Mouse (Mus musculus) cerebellum, postnatal 14 days (tissue): ENCODE results near the gene Noa1.

Experiments
- DNase-seq, 2 experiments: peaks; one replicate each; pipeline ENCODE4 v3.0.0; 2021; ENCODE audit warnings: mixed read lengths in 2 of 2

The Noa1 gene

DNA sequence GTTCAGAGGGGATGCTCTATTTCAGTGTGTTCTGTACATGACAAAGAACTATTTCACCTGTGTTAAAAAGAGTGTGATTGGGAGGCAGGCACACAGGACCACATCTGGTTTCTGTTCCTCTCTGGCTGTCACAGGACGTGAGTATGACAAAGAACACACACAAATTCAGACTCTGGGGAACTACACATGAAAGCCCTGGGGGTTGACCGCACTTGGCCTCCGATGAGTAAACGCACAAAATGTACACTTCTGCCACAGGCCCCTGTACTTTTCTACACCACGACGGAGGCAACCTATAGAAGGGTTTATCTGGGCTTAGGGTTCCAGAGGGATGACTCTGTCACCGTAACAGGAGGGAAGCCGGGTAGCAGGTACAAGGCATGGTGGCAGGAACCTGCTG, 20.2 kb downstream of the Noa1 start:
- no peak for DNase-seq

DNA sequence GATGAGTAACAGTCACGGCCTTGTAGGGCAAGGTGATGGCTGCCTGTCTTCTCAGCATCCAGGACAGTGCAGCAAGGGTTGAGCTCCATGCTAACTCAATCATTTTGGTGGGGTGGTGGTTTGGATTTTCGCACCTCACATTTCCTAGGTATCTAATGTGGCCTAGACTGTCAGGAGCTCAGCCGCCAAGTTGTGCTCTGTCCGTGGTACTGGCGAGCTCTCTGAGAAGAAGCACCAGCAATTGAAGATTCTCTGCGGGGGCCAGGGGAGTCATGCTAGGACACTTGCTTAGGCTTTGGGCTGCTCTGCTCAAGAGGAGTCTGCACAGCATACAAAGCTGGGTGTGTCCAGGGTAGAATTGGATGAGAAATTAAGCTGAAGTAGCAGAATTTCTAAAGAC, 22.0 kb downstream of the Noa1 start:
- DNase-seq: no peak

DNA sequence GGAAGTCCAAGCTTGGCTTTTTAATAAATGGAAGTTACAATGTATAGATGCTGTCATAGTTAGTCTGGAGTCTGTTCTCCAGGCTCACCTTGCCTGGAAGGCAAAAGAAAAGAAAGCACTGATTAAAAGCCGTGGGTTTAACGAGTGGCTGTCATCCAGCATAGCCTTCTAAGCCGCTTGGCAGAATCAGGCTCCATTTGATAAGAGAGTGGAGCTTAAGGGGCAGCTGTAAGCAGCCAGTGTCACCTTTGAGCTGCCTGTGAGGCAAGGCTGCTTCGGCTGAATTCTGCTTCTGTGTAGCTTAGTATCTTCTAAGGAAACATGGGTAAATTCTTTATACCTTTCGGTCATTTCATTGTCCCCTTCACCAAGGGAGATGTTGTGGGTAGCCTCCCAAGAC, 23.0 kb downstream of the Noa1 start:
- no peak for DNase-seq

DNA sequence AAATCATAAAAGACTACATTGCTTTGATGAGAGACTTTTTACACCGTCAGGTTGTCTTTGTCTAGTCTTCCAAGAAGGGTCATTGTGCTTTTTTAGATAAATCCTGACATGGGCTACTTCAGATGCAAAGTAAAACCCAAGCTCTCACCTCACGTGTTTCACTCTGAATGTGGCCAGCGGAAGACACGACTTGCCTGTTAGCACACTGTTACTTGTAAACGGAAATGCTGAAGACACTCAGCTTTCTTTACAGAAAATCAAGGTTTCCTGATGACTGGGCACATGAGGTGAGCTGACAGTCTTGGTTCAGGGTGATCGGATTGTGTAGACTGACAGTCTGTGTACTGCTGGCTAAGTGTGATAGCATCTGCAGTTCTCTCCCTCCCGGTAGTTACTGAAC, 24.2 kb downstream of the Noa1 start:
- no peak for DNase-seq

DNA sequence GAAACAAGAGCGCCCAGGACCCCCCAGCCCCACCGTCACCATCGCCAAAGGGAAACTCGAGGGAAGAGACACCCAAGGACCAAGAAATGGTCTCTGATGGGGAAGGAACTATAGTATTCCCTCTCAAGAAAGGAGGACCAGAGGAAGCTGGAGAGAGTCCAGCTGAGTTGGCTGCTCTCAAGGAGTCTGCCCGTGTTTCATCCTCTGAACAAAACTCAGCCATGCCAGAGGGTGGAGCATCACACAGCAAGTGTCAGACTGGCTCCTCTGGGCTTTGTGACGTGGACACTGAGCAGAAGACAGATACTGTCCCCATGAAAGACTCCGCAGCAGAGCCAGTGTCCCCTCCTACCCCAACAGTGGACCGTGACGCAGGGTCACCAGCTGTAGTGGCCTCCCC, 27.6 kb downstream of the Noa1 start:
- DNase-seq: peak; percentile 51 to 53

DNA sequence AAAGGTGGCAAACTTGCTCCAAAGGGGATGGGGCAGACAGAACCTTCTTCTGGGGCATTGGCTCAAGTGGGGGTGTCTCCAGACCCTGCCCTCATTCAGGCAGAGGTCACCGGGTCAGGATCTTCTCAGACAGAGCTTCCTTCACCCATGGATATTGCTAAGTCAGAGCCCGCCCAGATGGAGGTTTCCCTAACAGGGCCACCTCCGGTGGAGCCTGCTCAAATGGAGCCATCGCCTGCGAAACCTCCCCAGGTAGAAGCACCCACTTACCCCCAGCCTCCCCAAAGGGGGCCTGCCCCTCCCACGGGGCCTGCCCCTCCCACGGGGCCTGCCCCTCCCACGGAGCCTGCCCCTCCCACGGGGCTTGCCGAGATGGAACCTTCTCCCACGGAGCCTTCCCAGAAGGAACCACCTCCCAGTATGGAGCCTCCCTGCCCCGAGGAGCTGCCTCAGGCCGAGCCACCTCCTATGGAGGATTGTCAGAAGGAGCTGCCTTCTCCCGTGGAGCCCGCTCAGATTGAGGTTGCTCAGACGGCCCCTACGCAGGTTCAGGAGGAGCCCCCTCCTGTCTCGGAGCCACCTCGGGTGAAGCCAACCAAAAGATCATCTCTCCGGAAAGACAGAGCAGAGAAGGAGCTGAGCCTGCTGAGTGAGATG, 28.2 kb downstream of the Noa1 start:
- no peak for DNase-seq

DNA sequence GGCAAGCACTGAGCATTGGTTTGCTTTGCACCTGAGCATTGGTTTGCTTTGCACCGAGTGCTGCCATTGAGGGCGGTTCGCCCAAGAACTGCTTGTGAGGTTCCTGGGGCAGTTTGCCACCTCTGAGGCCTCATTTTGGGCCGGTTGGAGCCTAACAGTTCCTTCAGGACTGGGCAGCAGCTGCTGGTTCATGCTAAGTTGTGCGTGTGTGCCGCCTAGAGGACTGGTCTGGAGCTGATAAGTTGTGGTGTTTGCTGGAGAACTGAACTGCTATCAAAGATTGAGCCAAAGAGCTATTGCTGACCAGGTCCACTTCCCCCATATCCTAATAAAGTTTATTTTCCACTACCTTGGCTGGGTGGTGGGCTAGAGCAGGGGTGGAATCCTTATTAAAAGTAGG, 32.7 kb downstream of the Noa1 start:
- DNase-seq: no peak

DNA sequence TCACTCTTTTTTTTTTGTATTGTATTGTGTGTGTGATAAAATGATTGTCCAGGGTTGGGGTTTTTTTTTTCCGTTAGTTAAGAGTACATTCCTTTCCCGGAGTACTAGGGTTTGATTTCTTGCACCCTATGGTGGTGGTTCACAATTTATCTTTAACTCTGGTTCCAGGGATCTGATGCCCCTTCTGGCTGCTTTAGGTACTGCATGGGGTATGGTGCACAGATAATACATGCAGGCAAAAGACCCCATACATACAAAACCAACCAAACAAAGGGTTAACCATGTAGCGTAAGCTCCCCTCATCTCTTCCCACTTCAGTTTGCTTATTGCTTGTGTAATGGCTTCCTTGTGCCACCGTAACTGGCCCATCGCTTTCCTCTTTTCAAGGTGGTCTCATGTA, 33.9 kb downstream of the Noa1 start:
- DNase-seq: peak; percentile 40 to 65

DNA sequence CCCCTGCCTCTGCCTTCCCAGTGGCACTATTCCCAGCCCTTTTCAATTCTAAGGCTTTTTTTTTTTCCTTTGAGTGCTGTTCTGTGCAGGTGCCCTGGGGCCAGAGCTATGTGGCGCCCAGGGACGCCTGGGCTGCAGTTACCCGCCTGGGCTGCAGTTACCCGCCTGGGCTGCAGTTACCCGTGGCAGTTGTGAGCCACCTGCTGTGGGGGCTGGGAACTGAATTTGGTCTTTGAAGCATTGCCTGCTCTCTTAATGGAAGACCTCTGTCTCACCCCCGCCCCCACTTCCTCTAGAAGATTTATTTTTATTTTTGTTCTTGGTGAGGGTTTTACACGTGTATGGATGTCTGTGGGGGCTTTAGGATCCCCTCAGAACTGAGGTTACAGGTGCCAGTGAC, 36.7 kb downstream of the Noa1 start:
- no peak for DNase-seq

DNA sequence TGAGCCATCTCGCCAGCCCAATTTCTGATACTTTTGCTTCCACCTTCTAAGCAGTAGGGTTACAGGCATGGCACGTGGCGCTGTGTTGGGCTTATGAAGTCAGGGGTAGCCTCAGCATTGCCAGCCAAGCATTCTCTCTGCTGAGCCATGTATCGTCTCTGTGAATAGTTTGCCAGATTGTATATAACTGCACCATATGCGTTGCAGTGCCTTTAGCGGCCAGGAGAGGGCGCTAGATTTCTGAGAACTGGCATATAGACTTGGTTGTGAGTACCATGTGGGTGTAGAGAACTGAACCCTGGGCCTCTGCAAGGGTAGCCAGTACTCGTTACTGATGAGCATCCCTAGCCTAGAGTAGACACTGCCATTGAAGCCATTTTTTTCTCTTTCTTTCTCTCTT, 40.5 kb downstream of the Noa1 start:
- DNase-seq: peak in 1 of 2 experiments; percentile 15

DNA sequence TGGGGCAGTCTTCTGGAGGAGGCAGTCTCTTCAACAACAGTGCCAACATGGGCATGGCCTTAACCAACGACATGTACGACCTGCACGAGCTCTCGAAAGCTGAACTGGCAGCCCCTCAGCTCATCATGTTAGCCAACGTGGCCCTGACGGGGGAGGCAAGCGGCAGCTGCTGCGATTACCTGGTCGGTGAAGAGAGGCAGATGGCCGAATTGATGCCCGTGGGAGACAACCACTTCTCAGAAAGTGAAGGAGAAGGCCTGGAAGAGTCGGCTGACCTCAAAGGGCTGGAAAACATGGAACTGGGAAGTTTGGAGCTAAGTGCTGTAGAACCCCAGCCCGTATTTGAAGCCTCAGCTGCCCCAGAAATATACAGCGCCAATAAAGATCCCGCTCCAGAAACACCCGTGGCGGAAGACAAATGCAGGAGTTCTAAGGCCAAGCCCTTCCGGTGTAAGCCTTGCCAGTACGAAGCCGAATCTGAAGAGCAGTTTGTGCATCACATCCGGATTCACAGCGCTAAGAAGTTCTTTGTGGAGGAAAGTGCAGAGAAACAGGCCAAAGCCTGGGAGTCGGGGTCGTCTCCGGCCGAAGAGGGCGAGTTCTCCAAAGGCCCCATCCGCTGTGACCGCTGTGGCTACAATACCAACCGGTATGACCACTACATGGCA, 41.8 kb downstream of the Noa1 start:
- DNase-seq: no peak

DNA sequence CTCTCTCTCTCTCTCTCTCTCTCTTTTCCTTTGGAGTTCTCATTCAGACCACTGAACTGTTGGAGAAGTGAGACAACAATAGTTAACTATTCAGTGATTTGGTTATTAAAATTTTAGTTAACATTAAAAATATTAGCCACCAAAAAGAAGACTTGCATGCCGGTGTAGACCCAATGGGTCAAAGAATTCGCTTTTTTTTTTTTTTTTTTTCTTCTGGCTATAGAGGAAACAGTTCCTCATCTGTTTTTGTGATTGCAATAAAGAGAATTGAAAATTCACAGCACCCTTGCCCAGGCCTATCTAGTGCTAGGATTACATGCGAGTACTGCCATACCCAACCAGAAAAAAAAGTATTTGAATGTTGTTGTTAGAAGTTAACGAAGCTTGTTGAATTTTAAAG, 42.4 kb downstream of the Noa1 start:
- no peak for DNase-seq

DNA sequence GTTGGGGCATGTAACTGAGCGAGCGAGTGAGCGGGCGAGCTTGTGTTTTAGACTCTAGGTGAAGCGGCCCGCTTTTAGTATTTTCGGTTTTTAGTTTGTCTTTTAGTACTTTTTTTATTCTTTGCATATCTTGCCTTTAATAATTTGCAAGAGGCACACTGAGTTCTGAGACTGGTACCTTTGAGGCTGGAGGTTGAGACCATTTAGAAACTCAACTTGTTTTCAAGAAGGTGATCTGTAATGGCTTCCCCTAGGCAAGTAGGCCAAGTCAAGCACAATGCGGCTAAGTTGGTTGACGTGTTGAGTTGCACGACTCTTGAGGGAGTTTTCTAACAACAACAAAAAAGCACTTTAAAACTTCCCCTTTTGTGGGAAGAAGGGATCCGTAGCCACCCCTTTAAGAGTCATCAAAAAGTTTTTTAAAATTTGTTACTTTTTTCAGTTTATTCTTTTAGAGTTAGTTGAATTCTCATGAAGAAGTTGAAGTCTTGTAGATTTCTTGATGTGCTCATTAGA, 42.9 kb downstream of the Noa1 start:
- no peak for DNase-seq

DNA sequence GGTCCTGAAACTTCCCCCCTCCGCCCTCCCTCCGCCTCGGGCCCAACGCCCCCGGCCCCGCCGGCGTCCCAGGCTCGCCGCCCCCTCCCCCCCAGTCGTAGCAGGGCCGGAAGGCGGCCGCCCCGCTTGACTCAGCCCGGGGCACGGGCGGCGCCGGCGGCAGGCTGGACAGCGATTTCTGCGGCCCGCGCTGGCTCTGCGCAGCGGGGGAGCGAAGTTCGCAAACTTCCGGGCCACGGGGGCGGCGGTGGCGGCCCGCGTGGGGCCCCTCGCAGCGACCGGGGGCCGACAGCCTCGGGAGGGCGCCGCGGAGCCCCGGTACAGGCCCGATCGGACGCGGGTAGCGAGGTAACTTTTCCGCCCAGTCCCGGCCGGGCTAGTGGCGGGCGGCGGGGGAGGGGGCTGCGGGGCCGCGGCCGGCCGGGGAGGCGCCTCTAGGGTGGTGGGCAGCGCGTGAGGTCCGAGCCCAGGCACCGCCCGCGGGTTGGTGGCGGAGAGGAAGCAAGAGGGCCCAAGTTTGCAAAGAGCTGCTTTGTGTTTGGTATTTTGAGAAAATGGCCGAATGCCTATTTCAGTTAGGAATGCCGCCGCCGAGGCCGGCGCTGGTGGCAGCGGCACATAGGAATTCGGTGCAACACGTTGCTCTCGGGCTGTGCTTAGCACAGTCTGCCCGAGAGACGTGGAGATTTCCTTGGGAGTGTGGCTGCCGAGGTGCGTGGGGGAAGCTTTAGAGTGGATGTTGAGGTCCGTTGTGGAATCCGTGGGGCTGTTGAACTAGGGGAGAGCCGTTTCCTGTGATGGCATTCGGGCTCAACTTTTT, 43.6 kb downstream of the Noa1 start:
- DNase-seq: peak; percentile 23 to 29

DNA sequence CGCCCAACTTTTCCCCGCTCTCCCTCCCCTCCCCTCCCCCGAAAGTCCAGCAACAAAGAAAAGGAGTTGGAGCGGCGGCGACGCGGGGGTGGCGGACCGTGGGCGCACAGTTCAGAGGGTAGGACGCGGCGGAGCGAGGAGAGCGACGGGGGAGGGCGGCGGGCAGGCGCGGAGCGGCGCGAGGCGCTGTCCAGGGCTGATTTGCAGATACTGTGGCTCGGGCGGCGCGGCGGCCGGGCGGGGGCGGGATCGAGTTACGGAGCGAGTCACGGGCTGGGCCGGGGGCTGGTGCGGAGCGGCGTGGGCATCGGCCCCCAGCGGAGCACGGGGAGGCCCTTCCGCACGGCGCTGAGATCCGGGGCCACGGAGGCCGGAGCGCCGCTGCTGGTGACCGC, 44.2 kb downstream of the Noa1 start:
- DNase-seq: peak; percentile 48 to 53

DNA sequence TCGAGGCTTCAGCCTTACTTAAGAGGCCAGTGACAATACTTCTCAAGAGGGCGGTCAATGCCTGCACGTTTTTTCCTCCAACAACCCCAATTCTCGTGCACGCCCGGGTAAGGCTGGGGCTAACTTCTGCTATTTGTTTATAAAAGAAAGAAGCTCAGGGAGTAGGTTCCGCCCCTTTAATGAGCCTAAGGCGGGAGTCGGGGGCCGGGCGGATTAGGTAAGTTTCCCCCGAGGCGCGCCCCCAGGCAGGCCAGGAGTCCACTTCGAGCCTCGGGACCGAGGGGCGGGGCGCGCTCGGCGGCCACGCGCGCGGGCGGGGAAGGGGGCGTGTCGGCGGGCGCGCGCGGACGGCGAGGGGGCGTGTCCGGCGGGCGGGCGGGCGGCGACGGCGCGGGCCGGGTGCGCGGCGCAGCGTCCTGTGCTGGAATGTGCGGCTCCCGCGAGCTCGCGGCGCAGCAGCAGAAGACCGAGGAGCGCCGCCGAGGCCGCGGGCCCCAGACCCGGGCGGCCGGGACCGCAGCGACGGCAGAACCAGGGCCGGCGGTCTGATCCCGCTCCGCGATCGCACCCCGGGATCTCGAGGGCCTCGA, 44.7 kb downstream of the Noa1 start, which contains the start of gene Rest:
Rest (plus strand) TSS at position 411 of the 590 bp plus-strand sequence.
- DNase-seq: peak; percentile 59 to 67

DNA sequence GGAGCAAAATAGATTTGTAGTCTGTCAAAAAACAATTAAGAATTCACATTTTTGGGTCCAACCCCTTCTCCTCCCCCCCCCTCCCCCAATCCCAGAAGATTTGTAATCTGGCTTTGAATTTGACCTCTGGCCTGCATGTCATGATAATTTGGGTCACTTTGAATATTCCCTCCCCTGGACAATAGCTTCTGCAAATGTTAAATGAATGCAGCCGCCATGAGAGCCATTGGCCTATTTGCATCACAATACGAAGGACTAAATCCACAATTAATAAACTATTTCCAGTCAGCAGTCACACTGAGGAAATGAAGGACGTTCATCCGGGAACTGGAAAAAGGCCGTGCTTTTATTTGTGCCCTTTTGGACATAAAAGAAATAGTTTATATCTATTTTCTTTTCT, 47.8 kb downstream of the Noa1 start:
- DNase-seq: no peak

DNA sequence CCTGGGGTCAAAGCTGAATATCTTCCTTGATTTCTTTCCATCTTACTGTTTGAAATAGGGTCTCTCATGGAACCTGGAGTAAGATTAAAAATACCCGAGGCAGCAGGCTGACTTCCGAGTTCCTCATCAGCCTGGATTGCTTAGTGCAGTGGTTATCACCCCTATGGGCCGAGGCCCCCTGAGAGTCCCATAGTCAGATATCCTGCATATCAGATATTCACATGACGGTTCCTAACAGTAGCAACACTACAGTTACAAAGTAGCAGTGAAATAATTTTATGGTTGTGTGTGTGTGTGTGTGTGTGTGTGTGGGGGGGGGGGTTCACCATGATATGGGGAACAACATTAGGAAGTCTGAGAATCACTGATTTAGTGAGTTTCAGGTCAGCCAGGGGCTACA, 48.7 kb downstream of the Noa1 start:
- DNase-seq: no peak

DNA sequence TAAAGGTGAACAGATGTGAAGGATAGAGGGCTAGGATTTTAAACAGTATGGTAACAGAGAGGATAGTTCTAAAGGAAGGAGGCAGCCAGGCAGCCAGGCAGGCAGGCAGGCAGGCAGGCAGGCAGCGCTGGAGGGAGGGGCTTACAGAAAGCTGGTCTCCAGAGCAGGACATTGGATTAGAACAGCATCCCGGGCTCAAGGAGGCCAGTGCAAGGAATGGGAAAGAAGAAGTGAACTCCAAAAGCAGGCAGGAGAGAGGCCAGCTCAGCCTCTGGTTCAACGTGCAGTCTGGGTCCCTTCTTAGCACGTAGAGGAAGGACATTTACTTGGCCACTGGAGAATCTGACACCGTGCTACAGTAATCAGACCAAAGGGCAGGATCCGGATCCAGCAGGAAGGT, 49.7 kb downstream of the Noa1 start:
- no peak for DNase-seq

DNA sequence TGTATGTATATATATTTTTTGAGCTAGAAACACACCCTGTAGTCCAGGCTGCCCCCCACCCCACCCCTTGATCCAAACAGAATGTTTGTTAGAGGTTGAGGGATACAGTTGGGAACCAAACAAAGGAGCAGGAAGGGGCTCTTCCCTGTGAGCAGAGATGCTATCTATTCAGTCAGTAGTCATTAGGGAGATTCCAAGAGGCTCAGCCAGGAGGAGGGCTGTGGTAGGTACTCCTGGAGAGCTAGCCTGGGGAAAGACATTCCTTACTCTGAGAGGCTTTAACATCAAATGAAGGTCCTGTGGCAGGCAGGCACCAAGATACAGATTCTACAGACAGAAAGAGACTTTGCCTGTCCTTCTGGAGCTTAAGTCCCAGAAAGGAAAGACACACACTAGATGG, 50.6 kb downstream of the Noa1 start:
- no peak for DNase-seq

DNA sequence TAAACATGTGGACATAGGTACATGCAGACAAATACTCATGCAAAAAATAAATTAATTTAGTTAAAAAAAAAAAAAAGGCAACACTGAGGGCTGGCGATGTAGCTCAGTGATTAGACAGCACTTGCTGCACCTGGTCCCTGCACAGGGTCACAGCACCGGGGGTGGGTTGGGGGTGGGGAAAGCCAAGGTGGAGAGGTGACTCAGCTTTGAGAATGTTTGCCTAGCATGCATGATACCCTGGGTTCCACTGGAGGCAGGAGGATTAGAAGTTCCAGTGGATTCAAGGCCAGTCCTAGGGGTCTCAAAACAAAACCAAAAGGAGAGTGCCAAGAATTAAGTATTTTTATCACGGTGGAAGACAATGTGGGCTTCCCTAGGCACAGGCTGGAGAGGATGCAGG, 52.3 kb downstream of the Noa1 start:
- DNase-seq: no peak

DNA sequence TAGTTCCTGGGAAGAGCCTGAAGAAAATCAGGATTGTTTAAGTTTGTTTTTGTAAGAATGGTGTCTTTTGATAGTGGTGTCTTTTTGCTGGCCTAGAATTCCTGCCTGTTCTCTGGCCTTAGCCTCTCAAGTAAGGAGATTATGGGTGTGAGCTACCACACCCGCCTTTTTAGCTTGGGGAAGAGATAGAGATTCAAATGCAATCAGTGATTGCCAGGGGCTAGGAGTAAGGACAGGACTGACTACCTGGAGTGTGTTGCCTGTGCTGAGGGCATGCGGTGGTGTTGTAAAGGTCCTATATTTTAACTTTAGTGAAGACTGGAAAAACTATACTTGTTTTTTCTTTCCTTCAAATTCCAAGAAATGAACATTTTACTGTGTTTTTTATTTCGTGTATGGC, 55.5 kb downstream of the Noa1 start:
- DNase-seq: no peak

DNA sequence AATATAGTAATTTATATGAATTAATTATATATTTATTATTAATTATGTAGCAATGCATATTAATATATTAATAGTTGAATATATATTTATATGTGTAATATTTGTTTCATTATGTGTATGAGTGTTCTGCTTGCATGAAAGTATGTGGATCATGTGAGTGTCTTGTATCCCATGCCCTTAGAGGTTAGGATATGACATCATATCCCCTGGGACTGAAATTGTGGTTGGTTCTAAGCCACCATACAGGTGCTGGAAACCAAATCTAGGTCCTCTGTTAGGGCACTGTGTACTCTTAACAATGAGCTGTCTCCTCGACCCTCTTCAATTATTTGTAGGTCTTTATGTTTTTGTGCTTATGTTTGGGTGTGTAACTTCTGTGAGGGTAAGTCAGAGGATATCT, 56.7 kb downstream of the Noa1 start:
- no peak for DNase-seq
